Mouse (Mus musculus): Measurements from ENCODE around the gene Six4.
"Not testable (repeated sequence)": the region's sequence is repeated elsewhere in the genome, so short reads cannot be mapped to it uniquely, and the experiment has no call there.

Six4 gene

DNA sequence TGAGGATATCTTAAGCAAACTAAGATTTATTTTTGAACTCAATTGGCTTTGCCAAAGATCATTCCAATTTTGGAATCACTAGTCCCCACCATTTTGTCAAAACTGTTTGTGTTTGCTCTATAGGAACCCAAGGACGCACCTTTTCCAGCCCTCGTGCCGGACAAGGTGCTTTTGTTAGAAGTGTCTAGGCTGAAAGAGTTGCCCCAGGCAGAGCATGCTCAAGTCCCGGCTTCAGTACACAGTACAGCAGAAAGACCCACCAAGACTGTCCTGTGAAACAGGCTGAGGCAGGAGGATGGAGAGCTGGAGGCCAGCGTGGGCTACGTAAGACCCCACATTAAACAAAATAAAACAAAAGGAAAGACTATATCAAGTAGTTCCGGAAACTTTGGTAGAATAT is 26.2 kb downstream of the Six4 start:
- DNase-seq = no peak

DNA sequence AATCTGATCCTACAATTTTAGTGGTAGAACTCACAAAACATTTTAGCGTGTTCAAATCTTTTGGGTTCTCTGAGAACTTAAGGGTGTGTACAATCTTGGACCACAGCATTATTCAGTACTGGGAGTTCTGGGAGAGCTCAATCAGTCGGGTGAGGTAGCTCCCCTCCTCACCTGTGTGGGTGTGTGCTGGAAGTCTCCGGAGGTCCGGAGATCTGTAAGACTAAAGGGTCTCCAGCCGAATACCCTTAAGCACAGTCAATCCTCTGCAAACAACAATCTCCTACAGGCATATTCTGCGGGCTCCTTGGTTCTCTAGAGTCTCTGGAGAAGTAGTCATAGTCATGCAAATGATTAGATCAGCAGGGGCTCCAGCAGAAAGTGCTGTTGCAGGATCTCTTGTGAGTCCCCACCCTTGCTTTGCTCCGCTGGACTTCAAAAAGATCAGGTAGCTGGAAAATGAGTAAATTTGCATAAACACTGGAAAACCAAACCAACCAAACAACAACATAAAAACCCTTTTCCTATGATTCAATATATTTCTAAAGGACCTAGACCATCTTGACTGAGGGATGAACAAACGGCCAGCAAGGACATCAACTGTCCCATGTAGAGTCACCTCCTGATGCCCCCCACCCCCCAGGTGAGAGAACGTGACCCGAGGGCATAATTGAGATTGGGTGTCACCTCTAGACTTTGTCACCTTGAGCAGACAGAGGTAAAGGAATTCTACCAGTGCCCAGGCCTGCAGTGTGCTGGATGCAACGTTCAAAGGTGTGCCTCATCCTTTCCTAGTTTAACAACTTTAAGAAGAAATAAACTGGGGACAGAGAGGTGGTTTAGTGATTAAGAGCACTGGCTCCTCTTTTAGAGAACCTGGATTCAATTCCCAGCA is 27.3 kb downstream of the Six4 start:
- DNase-seq = no peak

DNA sequence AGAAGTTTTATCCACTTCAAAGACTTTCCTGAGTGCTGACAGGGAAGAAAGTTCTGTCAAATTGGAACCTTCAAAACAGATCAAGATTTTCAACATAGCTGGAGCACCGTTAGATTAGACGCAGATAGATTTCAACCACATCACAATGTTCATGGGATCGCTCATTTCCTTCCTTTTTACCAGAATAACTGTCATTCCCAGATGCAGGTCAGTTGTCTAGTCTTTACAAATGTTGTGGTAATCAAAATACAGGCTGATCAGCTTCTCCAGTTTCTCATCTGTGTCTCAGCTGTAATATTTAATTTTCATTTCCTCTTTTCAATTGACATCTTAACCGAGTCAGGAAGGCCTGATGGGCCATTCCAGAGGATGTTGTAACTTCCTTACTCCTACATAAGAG is 29.5 kb downstream of the Six4 start:
- no peak for DNase-seq

DNA sequence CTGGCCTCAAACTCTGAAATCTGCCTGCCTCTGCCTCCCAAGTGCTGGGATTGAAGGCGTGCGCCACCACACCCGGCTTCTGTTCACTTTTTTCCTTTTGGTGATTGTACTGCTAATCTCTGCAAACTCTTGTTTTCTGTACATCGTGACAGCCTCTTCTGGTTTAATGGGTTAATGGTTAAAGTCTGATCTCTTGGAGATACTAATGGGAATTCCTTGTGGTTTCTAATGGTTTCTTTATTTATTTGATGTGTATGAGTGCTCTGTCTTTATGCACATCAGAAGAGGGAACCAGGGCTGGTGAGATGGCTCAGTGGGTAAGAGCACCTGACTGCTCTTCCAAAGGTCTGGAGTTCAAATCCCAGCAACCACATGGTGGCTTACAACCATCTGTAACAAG is 31.4 kb downstream of the Six4 start:
- DNase-seq = not testable (repeated sequence)

DNA sequence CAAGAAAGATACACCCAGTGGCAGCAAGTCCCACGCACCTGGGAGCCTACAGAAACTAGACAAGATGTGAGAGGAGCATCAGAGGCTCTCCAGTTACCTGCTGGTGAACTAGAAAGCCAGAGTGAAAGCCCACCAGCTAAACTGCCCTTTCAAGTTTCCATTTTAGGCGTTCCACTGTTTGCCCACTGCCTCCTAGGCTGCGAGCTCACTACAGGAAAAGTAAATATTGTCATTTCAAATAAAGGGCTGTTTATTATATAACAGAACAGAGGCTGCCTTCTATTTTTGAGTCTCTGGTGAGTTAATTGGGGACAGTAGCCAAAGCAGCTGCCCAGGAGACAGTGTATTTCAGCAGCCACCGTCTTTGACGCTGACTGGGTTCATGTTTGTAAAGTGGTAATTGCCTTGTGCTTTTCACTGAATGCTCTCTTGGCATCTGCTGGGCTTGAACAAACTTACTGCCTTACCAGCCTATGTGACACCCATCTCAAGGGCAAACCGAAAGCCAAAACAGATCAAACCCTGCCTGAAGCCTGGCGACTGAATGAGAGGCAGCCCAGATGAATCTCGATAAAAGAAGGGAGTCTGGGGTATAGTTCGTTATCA is 52.3 kb downstream of the Six4 start:
- DNase-seq = no peak

DNA sequence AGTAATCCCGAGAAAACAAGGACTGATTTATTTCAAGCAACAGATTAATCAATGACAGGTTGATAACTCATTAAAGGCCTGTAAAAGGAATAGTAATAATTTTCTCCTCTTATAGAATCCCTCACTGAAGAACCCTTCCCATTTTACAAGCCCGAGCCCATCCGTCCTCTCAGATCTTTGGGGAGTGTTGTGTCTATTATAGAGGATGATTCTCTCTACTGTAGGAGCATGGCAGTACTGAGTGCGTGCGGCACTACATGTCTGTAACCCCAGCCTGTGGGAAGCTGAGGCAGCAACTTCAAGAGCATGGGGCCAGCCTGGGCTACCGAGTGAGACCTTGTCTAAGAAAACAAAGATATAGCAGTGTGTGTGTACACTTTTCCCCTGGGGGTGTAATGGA is 55.8 kb downstream of the Six4 start:
- DNase-seq = no peak

DNA sequence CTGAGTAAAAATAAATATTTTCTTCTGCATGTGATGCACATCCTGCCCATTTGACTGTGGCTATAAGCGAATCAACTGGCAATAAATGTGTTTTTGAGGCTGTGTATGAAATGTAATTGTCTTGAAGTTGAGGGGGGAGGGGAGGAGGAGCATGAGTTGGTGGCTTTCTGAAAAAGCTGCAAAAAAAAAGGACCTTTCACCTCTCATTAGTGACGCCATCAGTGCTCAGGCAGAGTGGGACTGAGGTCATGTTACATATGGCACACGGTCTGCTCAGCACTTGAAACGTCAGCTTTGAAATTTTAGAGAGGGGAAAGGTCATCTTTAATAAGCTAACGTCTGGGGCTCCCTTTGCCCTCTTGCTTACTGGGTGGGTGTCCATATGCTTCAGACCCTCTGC is 57.8 kb downstream of the Six4 start:
- no peak for DNase-seq

DNA sequence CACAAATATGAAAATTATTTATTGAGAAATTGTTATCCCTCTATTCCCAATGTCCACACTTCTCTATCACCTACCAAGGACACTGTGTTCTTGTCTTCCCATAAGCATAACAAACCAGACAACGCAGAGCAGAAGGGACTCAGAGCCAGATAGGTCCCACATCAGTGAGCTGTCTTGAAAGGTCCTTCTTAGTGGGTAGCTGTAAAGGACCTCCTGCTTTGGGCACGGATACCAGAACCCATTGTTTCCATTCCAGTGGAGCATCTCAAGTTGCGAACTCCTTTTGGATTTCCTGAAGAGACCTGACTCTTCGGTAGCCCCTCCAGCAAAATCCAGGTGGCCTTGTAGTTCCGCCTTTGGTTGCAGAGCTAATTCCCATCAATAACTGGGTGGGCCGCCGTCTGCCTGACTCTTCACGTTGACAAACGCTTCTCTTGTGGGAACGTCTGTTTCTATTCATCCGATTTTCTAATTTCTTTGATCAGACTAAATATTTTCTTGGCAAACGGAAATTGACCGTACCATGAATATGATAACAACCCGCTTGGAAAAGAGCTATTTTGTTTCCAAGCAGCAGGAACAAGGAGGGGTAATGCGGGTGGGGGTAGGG is 58.6 kb downstream of the Six4 start:
- DNase-seq = no peak

DNA sequence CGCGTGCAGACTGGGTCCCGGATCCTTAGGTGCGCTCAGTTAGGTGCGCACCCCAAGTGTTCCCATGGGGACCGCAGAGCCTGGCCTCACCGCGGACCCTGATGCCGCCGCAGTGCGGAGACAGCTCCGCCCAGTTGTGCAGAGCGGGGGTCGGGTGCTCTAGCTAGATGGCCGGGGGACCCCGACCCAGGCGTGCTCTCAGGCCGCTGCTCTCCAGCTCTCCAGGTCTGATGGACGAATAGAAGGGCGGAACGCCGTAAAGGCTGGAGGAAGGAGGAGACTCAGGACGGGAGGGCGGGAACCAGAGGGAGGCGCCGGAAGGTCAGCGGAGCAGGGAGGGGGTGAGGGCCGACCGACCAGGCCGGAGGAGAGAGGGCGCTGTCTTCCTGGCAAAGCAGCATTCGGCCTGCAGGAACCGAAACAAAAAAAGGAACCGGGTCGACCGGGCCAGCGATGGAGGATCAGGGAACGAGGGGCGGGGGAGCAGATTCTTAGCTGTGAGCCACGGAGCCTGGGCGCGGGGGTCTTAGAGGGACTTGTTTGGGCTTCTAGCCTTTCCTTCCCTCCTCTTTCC is 59.5 kb downstream of the Six4 start, which contains the start of gene Six1:
TSS of gene Six1 (minus strand) at position 220 of the 574 bp plus-strand sequence.
- DNase-seq = no peak

DNA sequence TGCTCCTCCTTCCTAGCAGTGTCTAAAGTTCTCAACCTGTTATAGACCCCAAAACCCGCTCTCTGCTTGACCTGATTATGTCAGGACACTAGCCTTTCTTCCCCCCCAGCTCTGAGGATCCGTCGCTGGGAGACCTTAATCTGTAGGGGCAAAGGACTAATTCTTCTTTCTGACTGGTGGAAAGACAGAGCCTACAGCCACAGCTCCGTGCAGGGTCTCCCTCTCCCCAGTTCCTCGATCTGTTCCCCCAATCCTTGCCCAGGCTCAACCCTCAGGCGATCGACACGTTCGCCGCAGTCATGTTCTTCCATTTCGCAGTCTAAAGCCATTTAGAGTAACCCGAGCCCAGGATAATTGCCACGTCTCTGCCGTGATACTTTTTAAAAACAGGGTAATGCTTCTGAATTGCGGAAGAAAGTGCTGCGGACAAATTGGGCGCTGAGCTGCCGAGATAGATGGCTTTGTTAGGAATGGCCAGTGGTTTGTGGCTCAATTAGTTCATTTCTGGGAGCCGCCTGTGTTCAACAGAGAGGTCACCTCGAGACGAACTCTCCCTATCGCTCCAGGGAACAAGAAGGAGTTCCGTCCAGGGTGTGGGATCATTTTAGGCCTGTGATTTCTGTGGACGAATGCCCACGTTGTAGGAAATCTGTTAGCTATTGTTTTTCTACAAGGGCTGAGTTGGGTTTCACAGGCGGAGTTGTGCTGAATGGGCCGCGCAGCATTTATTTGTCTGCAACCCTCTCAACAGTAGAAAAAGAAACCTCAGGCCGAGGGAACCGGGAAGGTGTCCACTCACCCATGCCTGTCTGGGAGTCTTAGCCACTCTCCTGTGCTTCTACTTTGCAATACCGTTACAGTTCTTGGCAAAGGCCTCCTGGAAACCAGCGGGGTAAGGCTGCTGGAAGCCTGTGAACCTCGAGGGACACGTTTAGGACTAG is 60.3 kb downstream of the Six4 start:
- DNase-seq = no peak

DNA sequence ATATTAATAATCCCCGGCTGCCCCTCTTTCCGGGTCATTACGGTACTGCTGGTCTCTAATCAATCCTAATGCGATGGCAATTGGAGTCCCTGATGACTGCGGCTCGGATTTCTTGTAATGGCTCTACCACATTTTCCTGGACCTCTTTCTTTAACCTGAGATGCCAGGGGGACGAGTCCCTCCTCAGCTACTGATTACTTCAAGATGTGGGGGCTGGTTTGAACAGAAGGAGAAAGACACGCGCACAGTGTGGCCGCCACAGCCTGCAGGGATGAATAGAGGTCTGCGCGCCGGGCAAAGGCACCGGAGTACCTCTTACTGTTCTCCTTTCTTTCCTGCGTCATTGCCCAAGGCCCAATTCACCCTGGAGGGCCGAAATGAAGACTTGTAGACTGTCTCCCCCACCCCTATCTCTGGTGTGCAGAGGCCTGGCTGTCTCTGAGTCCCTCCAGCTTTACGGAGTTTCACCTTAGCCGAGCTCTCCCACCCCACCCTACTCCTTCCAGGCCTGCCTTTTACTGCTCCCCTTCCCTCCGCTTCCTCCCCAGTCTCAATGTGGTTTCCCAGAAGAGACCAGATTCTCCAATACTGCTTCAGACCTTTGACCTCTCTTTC is 61.1 kb downstream of the Six4 start:
- DNase-seq = no peak

DNA sequence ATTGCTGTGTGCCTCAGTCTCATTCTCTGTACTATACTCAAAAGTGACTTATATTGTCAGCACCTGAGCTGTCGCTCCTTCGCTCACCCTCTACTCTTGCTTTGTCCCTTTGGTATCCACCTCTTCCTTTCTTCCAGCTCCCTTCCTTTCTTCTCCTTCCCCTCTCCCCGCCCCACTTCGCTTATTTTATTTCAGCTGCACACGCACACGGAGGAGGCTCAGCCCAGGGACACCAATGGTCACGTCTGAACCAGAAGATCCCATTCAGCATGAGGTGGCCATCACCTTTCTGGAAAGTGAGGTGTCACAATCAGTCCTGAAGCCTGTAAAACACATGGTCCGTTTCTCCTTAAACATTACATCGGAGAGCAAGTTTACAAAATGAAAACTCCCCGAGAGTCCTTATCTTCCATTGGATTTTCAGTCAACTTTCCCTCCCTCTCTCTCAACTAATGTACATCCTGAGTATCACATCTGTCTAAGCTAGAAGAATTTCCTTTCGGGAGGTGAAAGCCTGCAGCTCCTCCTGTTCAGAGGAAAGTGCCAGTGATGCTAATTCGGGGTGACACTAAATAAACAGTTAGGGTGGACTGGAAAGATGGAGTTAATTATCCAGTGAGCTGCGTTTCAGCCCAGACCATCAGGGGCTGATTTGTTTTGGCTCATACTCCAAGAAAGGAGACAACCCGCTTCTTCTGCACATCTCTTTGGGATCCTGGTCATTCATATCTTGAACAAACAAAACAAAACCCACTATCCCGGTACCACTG is 62.3 kb downstream of the Six4 start:
- no peak for DNase-seq

DNA sequence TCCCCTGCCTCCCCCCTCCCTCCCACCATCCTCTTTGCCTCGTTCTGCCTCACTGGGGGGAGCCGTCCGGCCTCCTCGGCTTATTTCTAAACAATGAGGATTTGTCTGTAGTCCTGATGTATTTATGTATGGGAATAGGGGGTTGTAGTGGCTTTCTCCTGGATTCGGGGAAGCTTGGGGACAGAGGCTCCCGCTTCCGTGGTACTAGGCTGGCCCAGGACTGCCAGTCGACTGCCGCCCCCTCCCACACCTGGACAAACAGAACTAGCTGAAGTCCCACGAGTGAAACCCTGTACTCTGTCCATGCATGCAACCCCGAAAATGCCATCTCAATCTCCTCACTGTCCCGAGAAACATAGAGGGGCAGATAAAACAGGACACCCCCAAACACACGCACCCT is 63.0 kb downstream of the Six4 start:
- no peak for DNase-seq

Measured in cerebellum, adult 8-10 months (tissue).